Mouse (Mus musculus): ENCODE measurements around the gene Ptprg. TPM values are rescaled to one million over a fixed set of nuclear protein-coding genes. Genes with fewer than 3 reads are reported as not detected.

The Ptprg gene
- total RNA-seq, 1 experiment from 2014 or later: not detected

DNA sequence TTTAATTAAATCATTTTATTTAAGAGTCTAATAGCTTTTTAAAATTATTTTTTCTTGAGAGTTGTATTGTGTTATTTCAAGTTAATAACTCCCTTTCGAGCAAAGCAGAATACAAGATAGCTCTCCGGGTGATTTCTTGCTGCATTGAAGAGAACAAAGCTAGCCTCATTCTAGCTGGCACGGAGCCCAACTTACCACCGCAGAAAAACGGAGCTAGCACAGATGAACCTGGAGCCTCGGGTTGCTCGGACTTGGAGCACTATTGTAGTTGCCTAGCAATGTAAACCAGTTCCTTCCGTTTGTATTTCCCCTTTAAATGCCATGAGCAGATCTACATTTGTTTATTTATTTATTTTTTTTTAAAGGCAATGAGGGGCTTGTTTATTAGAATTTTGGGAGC, 156.5 kb downstream of the Ptprg start:
- ATAC-seq (ENCODE audit: extremely low read depth, insufficient number of reproducible peaks, low FRiP score, poor library complexity, severe bottlenecking): no peak

DNA sequence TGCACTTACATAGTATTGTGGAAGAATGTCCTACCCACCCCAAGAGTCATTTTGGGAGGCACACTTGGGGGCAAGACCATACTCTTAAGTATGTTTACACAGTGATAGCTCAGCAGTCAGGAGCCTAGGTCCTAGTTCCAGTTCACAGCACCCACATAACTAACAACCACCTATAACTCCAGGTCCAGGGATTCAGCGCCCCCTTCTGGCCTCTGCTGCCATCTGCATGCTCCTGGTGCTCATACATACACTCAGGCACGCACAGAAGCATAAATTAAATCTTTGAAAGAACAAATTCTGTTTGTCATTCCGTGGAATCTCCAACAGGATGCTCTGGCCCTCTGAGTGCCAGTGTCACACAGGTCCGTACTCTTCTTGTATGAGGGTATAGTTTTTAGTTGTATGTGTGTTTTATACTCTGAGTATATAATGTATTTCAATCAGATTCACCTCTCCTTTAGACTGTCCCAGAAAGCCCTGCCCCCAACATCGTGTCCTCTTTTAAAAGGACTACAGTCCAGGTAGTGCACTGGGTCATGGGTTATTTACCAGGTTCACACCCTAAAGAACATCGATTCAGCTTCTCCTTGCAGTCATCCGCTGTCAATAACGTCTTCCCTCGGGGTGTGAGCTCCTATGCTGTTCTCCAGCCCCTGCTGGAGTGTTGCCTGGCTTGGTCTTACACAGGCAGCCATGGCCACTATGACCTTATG, 157.2 kb downstream of the Ptprg start:
- no peak for ATAC-seq (ENCODE audit: extremely low read depth, insufficient number of reproducible peaks, low FRiP score, poor library complexity, severe bottlenecking)

- ATAC-seq (ENCODE audit: extremely low read depth, insufficient number of reproducible peaks, low FRiP score, poor library complexity, severe bottlenecking): no peak
Measured at GRCm38 (mm10) chr14:11712146-11712545, 158.8 kb downstream of the Ptprg start.

DNA sequence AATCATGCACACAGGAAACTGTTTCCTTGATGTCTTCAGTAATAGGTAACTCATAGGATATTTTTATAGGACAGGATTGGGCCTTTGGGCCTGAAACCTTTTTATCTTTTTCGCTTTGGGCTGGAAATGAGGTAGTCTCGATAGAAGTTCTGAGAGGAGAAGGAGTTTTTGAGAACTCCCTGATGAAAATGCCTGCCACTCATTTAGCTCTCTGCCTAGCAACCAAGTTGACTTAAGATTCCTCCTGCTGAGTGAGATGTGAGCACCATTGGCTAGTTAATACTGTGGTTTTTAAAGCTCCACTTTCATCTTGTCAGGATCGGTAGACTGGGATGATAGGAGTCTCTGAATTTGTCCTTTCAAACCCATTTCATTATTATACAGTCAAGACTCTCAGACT, 162.9 kb downstream of the Ptprg start:
- no peak for ATAC-seq (ENCODE audit: extremely low read depth, insufficient number of reproducible peaks, low FRiP score, poor library complexity, severe bottlenecking)

DNA sequence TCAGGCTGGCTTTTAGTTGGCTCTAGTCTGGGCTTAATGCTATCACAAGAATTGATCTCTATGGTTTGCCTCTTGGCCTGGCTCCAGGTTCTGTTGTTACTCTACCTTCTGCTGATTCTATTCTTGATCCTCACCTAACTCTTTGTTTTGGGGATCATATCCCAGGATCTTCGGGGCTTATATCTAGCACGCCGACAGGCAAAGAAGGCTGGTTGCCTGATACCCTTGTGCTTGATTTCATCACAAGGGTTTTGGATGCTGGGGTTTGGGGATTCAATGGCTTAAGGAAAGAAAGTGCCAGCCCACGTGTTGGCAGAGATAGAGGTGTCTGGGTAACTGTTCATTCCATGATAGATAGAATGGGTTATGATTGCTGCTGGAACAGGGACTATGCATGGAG, 164.9 kb downstream of the Ptprg start:
- no peak for ATAC-seq (ENCODE audit: extremely low read depth, insufficient number of reproducible peaks, low FRiP score, poor library complexity, severe bottlenecking)

DNA sequence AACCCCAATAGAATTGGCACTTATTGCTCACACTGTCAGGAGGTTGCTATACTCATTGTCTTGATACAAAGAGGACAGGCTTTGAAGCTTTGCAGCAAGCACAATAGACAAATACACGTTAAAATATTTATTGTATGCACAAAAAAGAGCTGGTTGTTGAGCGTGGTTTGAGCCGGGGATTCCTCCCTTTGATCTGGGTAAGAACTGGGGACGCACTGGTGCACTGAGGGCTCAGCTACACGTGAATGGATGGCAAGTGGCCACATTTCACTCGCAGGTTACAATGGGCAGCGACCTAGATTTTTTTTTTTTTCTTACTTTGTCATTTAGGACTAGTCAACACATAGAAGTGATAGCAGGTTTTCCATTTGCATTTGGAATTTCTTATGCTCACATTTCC, 165.9 kb downstream of the Ptprg start:
- no peak for ATAC-seq (ENCODE audit: extremely low read depth, insufficient number of reproducible peaks, low FRiP score, poor library complexity, severe bottlenecking)

DNA sequence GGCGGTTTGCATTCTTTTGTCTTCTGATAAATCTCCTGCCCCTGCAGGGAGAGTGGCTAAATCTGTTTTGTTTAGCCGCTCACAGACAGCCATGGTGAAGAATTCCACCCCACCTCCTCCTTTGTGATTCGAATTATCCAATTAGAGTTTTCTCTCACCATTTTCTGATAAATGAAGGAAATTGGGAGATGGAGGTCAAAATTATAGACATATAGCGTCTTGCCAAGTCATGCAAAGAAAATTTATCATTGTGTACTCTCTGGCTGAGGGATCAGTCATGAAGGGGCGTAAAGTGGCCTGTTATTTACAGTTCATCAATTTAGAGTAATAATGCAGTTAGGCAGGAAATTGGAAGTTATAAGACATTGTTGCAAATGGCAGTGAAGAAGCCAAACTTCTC, 168.8 kb downstream of the Ptprg start:
- ATAC-seq (ENCODE audit: extremely low read depth, insufficient number of reproducible peaks, low FRiP score, poor library complexity, severe bottlenecking): no peak

DNA sequence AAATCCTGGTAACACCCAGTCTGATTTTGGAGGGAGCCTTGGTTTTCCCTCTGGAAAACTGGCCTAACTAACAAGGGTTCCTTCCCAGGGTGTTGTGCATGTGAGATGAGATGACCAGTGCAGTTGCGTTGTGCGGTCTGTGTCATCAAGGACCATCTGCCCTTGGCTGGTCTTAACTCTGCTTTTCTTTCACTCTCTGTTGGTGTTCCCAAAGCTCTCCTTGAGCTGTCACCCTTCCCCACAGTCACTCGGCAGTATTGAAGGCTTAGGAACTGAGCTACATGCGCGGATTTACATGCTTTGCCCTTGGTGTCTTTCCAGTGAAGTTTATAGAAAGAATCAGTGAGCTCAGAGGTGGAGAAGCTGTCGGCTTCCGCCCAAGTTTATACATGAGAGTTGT, 170.5 kb downstream of the Ptprg start:
- no peak for ATAC-seq (ENCODE audit: extremely low read depth, insufficient number of reproducible peaks, low FRiP score, poor library complexity, severe bottlenecking)

DNA sequence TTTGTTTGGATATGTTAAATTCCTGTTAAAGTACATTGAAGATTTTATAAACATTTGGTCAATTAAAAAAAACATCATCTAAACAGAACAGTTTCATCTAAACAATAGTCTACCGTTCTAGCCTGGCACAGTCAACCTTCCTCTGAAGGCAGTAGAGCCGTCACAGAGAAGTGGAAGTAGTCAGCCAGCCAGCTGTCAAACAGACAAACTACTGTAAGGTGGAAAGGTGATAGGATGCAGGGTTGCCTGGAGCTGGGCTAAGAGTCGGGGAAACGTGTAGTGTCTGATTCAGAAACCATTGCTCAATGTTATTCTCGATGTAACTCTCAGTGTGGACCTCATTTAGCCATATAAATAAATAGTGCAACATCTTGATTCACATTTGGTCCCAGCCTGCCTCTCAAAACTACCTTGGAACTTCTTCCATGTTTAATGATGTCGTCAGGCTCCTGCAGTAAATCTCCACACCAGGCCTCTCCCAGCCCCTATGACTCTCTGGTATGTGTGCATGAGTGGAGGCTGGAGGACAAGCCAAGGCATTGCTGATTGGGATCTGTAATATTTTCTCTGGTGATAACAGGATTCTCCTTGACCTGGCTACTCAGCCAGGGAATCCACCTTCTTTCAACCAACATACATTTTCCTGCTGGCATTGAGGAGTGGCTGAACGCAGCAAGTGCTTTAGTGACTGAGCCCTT, 178.0 kb downstream of the Ptprg start:
- ATAC-seq (ENCODE audit: extremely low read depth, insufficient number of reproducible peaks, low FRiP score, poor library complexity, severe bottlenecking): no peak

GRCm38 (mm10) chr14:11732376-11732775, 179.0 kb downstream of the Ptprg start:
- no peak for ATAC-seq (ENCODE audit: extremely low read depth, insufficient number of reproducible peaks, low FRiP score, poor library complexity, severe bottlenecking)

- ATAC-seq (ENCODE audit: extremely low read depth, insufficient number of reproducible peaks, low FRiP score, poor library complexity, severe bottlenecking): no peak
Measured at GRCm38 (mm10) chr14:11743726-11744125, 190.4 kb downstream of the Ptprg start.

DNA sequence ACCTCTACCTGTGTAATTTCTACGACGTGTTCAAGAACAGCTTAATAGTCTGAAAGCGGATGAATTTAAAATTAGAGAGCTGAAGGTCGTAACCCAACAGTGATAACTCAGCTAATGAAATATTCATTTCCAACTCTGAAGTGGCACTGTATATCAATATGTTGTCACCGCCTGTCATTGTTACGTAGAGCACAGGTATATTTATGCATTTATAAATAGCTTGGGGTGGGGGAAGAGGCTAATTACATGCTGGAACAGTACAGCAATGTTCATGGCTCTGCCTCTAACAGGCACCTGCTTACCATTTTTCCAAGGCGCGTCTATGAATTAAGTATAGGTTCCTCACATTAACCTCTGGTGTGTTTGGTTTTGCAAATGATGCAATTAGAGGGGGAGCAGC, 199.3 kb downstream of the Ptprg start:
- no peak for ATAC-seq (ENCODE audit: extremely low read depth, insufficient number of reproducible peaks, low FRiP score, poor library complexity, severe bottlenecking)

DNA sequence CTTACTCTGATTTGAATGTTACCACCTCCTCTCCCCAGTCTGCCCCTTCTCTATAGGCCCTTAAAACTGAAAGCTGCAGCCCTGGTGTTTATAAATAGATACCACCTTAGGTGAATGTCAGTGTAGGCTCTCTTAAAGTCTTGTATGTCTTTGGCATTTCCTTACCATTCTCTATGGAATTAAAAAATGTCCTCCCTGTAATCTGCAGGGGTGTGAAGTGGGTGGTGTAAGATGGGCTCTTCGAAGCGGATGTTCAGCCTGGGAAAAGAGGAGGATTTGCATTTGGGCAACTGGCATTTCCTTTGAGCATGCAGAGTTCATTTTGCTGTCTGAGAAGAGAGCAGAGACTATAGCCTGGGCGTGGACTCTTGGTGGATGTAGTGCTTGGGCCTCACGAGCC, 201.3 kb downstream of the Ptprg start:
- ATAC-seq (ENCODE audit: extremely low read depth, insufficient number of reproducible peaks, low FRiP score, poor library complexity, severe bottlenecking): no peak

- ATAC-seq (ENCODE audit: extremely low read depth, insufficient number of reproducible peaks, low FRiP score, poor library complexity, severe bottlenecking): no peak
Measured at GRCm38 (mm10) chr14:11758185-11758584, 204.9 kb downstream of the Ptprg start.

DNA sequence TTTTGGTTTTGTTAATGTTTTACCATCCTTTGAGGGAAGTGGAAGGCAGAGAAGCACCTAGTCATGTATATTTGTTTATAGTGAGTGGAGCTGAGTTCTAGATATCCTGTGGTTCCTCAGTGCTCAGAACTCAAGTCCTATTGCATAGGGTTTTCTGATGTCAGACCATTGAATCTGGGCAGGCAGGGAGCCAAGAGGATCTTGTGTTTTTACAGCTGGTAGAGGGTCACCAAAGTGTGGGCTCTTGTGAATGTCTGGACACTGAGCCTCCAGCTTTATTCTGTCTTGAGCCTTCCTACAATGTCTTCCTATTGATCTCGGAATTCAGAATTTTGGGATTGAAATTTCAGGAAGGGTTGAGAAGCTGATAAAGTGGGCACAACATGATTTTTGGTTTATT, 206.0 kb downstream of the Ptprg start:
- ATAC-seq (ENCODE audit: extremely low read depth, insufficient number of reproducible peaks, low FRiP score, poor library complexity, severe bottlenecking): no peak

GRCm38 (mm10) chr14:11762995-11763394, 209.7 kb downstream of the Ptprg start:
- ATAC-seq (ENCODE audit: extremely low read depth, insufficient number of reproducible peaks, low FRiP score, poor library complexity, severe bottlenecking): no peak

GRCm38 (mm10) chr14:11772736-11773135, 219.4 kb downstream of the Ptprg start:
- ATAC-seq (ENCODE audit: extremely low read depth, insufficient number of reproducible peaks, low FRiP score, poor library complexity, severe bottlenecking): no peak

DNA sequence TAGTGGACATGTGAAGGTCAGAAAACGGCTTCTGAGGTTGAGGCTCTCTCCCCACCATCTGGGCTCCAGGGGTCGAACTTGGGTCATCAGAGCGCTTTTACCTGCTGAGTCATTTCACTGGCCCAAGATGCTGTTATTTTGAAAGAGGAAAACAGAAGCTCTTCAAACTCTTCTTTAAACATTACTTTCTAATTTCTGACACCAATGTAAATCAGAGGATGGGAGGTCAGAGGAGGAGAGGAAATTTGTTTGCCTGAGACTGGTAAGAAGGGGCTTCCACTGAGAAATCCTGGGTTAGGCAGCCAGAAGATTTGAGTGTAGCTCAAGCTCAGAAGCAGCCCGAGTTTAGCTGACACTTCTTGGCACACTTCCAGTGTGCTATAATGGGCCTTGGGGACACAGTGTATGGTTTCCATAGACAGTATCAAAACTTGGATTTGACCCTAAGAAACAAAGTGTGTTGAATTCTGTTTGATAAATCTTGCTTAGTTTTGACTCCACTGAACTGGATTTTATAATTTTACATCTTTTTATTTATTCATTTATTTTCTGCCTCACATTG, 221.2 kb downstream of the Ptprg start:
- ATAC-seq (ENCODE audit: extremely low read depth, insufficient number of reproducible peaks, low FRiP score, poor library complexity, severe bottlenecking): no peak

DNA sequence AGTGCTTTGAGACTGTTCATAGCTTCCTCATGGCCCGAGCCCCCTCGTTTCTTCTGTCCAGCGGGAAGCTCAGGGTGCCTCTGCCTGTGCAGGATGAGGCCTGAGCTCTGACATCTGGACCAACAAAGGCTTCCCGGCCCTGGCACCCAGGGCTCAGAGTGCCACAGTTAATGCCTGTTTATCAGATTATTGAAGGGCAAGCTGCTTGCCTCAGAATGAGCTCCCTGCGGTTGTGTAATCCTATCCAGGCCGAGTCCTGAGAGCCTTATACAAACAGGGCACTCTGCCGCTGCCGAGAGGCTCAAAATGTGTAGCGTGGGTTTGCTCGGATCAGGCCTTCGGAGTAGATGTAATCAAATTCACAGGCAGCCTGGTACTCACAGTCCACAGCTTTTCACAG, 221.9 kb downstream of the Ptprg start:
- no peak for ATAC-seq (ENCODE audit: extremely low read depth, insufficient number of reproducible peaks, low FRiP score, poor library complexity, severe bottlenecking)

- no peak for ATAC-seq (ENCODE audit: extremely low read depth, insufficient number of reproducible peaks, low FRiP score, poor library complexity, severe bottlenecking)
Measured at GRCm38 (mm10) chr14:11775951-11776495, 222.7 kb downstream of the Ptprg start.

All from neutrophil, adult 5-6 weeks (primary cell).